Mouse (Mus musculus): Measurements from ENCODE around the gene Pclaf. TPM values are rescaled to one million over a fixed set of nuclear protein-coding genes. Genes with fewer than 3 reads are reported as not detected.

Pclaf gene
- total and polyA plus RNA-seq, 3 experiments = 177 to 394 (median 229) TPM

- in situ Hi-C loops (cut with MboI; ENCODE audit: low pct_ligation_motif_present, low pct_unique_long_range_greater_than_20kb, low sequenced_read_pairs) (no loop called here), dilution Hi-C loops (cut with MboI; ENCODE audit: extremely low pct_ligation_motif_present, extremely low pct_unique_long_range_greater_than_20kb, low sequenced_read_pairs) (no loop called here)
- H3K36me3 ChIP-seq (replicated peaks in 1 of 2; ENCODE audit: control insufficient read depth in 1 of 2, insufficient read depth in 1 of 2, low read length in 1 of 2) = peaks cover 0 to 12% of the 10 kb centered on the region in 2 experiments
- TF ChIP-seq GABPA (IDR thresholded peaks at IDR 0.05; ENCODE audit: insufficient replicate concordance, low read depth, low read length) = no peak
- no peak for TF ChIP-seq IRF4 (IDR thresholded peaks at IDR 0.05; ENCODE audit: low read depth, low read length)
- TF ChIP-seq SMC3 (IDR thresholded peaks at IDR 0.05; ENCODE audit: low read depth, low read length) = no peak
- no peak for TF ChIP-seq CHD1 (IDR thresholded peaks at IDR 0.05; ENCODE audit: low read depth, low read length)
- no peak for TF ChIP-seq SIN3A (IDR thresholded peaks at IDR 0.05; ENCODE audit: low read length)
- no peak for TF ChIP-seq ELF1 (IDR thresholded peaks at IDR 0.05; ENCODE audit: low read depth, low read length)
- TF ChIP-seq KAT2A (IDR thresholded peaks at IDR 0.05; ENCODE audit: insufficient replicate concordance, low read length) = no peak
- H3K9me3 ChIP-seq (replicated peaks; ENCODE audit: low read length) = no peaks in the 10 kb centered on the region
- no peak overlapping the region for H3K9ac ChIP-seq (ENCODE audit: insufficient read depth, low read depth)
- H3K4me3 ChIP-seq (replicated peaks in 1 of 3; ENCODE audit: low read depth in 2 of 3, low read length in 2 of 3, poor library complexity in 1 of 3) = no peak overlapping the region
- DNase-seq (ENCODE audit: extremely low read depth) = no peak
- H3K4me2 ChIP-seq (ENCODE audit: insufficient read depth, low read depth, poor library complexity, severe bottlenecking) = no peak overlapping the region
- H3K79me2 ChIP-seq (replicated peaks; ENCODE audit: control insufficient read depth, extremely low read depth, insufficient read depth, poor library complexity, severe bottlenecking) = peaks cover 43% of the 10 kb centered on the region
- H3K27me3 ChIP-seq (replicated peaks) = no peaks in the 10 kb centered on the region
- no peak overlapping the region for H3K27ac ChIP-seq (ENCODE audit: insufficient read depth, low read depth)
- H3K4me1 ChIP-seq (ENCODE audit: control insufficient read depth in 1 of 2, insufficient read depth in 2 of 2) = 0 out of 4 replicates have a peak, but pooled peaks cover 0 to 7% of the 10 kb centered on the region in 2 experiments
Measured at GRCm38 (mm10) chr9:65917015-65917414, 27.0 kb downstream of the Pclaf start.

- DNase-seq (ENCODE audit: extremely low read depth) = no peak
- no peak overlapping the region for H3K4me2 ChIP-seq (ENCODE audit: insufficient read depth, low read depth, poor library complexity, severe bottlenecking)
- no peaks in the 10 kb centered on the region; a peak in 1 of 4 replicates for H3K4me1 ChIP-seq (ENCODE audit: control insufficient read depth in 1 of 2, insufficient read depth in 2 of 2)
- peaks cover 0 to 29% of the 10 kb centered on the region in 2 experiments for H3K36me3 ChIP-seq (replicated peaks in 1 of 2; ENCODE audit: control insufficient read depth in 1 of 2, insufficient read depth in 1 of 2, low read length in 1 of 2)
- dilution Hi-C loops (cut with MboI; ENCODE audit: extremely low pct_ligation_motif_present, extremely low pct_unique_long_range_greater_than_20kb, low sequenced_read_pairs) (no loop called here), in situ Hi-C loops (cut with MboI; ENCODE audit: low pct_ligation_motif_present, low pct_unique_long_range_greater_than_20kb, low sequenced_read_pairs) (no loop called here)
- H3K9me3 ChIP-seq (replicated peaks; ENCODE audit: low read length) = no peaks in the 10 kb centered on the region
- no peak overlapping the region for H3K9ac ChIP-seq (ENCODE audit: insufficient read depth, low read depth)
- H3K27ac ChIP-seq (ENCODE audit: insufficient read depth, low read depth) = no peak overlapping the region
- H3K4me3 ChIP-seq (replicated peaks in 1 of 3; ENCODE audit: low read depth in 2 of 3, low read length in 2 of 3, poor library complexity in 1 of 3) = no peak overlapping the region
- TF ChIP-seq CHD2 (IDR thresholded peaks at IDR 0.05; ENCODE audit: low read length) (no peak), CHD1 (IDR thresholded peaks at IDR 0.05; ENCODE audit: low read depth, low read length) (no peak), RCOR1 (conservative IDR thresholded peaks at IDR 0.05; ENCODE audit: low read depth, low read length) (no peak), MAFK (IDR thresholded peaks at IDR 0.05; ENCODE audit: insufficient replicate concordance, low read length) (0 out of 2 replicates have a peak, but pooled peaks have one; percentile 16)
- H3K27me3 ChIP-seq (replicated peaks) = no peaks in the 10 kb centered on the region
- H3K79me2 ChIP-seq (replicated peaks; ENCODE audit: control insufficient read depth, extremely low read depth, insufficient read depth, poor library complexity, severe bottlenecking) = peaks cover 37% of the 10 kb centered on the region
Measured at GRCm38 (mm10) chr9:65928456-65928855, 38.4 kb downstream of the Pclaf start.

- dilution Hi-C loops (cut with MboI; ENCODE audit: extremely low pct_ligation_motif_present, extremely low pct_unique_long_range_greater_than_20kb, low sequenced_read_pairs) (no loop called here), in situ Hi-C loops (cut with MboI; ENCODE audit: low pct_ligation_motif_present, low pct_unique_long_range_greater_than_20kb, low sequenced_read_pairs) (no loop called here)
- no peak overlapping the region for H3K4me3 ChIP-seq (replicated peaks in 1 of 3; ENCODE audit: low read depth in 2 of 3, low read length in 2 of 3, poor library complexity in 1 of 3)
Measured at GRCm38 (mm10) chr9:65929826-65930225, 39.8 kb downstream of the Pclaf start.

More at GRCm38 (mm10) chr9:65929826-65930225, 39.8 kb downstream of the Pclaf start:
- Histone ChIP-seq H3K79me2 (replicated peaks; ENCODE audit: control insufficient read depth, extremely low read depth, insufficient read depth, poor library complexity, severe bottlenecking) (peaks cover 37% of the 10 kb centered on the region), H3K27ac (ENCODE audit: insufficient read depth, low read depth) (no peak overlapping the region), H3K36me3 (replicated peaks in 1 of 2; ENCODE audit: control insufficient read depth in 1 of 2, insufficient read depth in 1 of 2, low read length in 1 of 2) (peaks cover 0 to 34% of the 10 kb centered on the region in 2 experiments), H3K4me1 (ENCODE audit: control insufficient read depth in 1 of 2, insufficient read depth in 2 of 2) (no peaks in the 10 kb centered on the region; a peak in 1 of 4 replicates), H3K9ac (ENCODE audit: insufficient read depth, low read depth) (no peak overlapping the region), H3K27me3 (replicated peaks) (no peaks in the 10 kb centered on the region), H3K9me3 (replicated peaks; ENCODE audit: low read length) (no peaks in the 10 kb centered on the region), H3K4me2 (ENCODE audit: insufficient read depth, low read depth, poor library complexity, severe bottlenecking) (no peak overlapping the region)
- no peak for DNase-seq (ENCODE audit: extremely low read depth)
- no peak for TF ChIP-seq ZMIZ1 (IDR thresholded peaks at IDR 0.05; ENCODE audit: low read depth, low read length)
- no peak for TF ChIP-seq ZKSCAN1 (IDR thresholded peaks at IDR 0.05; ENCODE audit: borderline replicate concordance, low read depth, low read length)
- no peak for TF ChIP-seq ZC3H11A (IDR thresholded peaks at IDR 0.05; ENCODE audit: low read depth, low read length)
- no peak for TF ChIP-seq USF2 (conservative IDR thresholded peaks at IDR 0.05; ENCODE audit: low read depth, low read length)
- TF ChIP-seq E2F4 (IDR thresholded peaks at IDR 0.05; ENCODE audit: insufficient replicate concordance, low read depth, low read length) = no peak
- no peak for TF ChIP-seq CHD1 (IDR thresholded peaks at IDR 0.05; ENCODE audit: low read depth, low read length)
- TF ChIP-seq RCOR1 (conservative IDR thresholded peaks at IDR 0.05; ENCODE audit: low read depth, low read length) = no peak
- no peak for TF ChIP-seq PAX5 (IDR thresholded peaks at IDR 0.05; ENCODE audit: low read length)
- no peak for TF ChIP-seq KAT2A (IDR thresholded peaks at IDR 0.05; ENCODE audit: insufficient replicate concordance, low read length)
- TF ChIP-seq CHD2 (IDR thresholded peaks at IDR 0.05; ENCODE audit: low read length) = no peak
